Mouse (Mus musculus) hindbrain, embryonic 12.5 days (tissue): ENCODE results near the gene Hipk1. TPM values are rescaled to one million over a fixed set of nuclear protein-coding genes. Genes with fewer than 3 reads are reported as not detected.
A peak's percentile ranks its signal among the peaks of the same experiment; 100 is the strongest.
"Not testable (repeated sequence)": the region's sequence is repeated elsewhere in the genome, so short reads cannot be mapped to it uniquely, and the experiment has no call there.

Experiments
- ATAC-seq: fragments of 200-750 bp; cut with Nextera tagmentation; 2 replicates; pipeline ENCODE4 v1.8.0; 2017; ENCODE audit warnings: moderate TSS enrichment; ENCODE audit not compliant: low FRiP score
- H3K27ac ChIP-seq: fragments of 300-500 bp; sonication (generic); 2 replicates; pipeline ENCODE4 v1.5.1; 2016; ENCODE audit warnings: mild to moderate bottlenecking
- H3K27me3 ChIP-seq: fragments of 300-500 bp; sonication (generic); 2 replicates; pipeline ENCODE4 v1.6.1; 2016; ENCODE audit warnings: mild to moderate bottlenecking
- H3K36me3 ChIP-seq: fragments of 300-500 bp; sonication (generic); 2 replicates; pipeline ENCODE4 v1.6.1; 2016; ENCODE audit warnings: mild to moderate bottlenecking
- H3K4me1 ChIP-seq: fragments of 300-500 bp; sonication (generic); 2 replicates; pipeline ENCODE4 v1.6.1; 2016
- H3K4me2 ChIP-seq: fragments of 300-500 bp; sonication (generic); replicated peaks from 2 replicates; pipeline ENCODE4 v1.6.1; 2016; ENCODE audit warnings: mild to moderate bottlenecking
- H3K4me3 ChIP-seq: fragments of 300-500 bp; sonication (generic); 2 replicates; pipeline ENCODE4 v1.5.1; 2016; ENCODE audit warnings: mild to moderate bottlenecking
- H3K9ac ChIP-seq: fragments of 300-500 bp; sonication (generic); 2 replicates; pipeline ENCODE4 v1.6.1; 2016; ENCODE audit warnings: mild to moderate bottlenecking, moderate library complexity
- H3K9me3 ChIP-seq: fragments of 300-500 bp; sonication (generic); replicated peaks from 2 replicates; pipeline ENCODE4 v1.6.1; 2016; ENCODE audit warnings: mild to moderate bottlenecking
- WGBS: fragments of 180-500 bp; shearing (Covaris S2); methylation state at CpG from one replicate; pipeline ENCODE4 v1.1.7; 2016; 5-methylcytosine and 5-hydroxymethylcytosine counted together
- polyA plus RNA-seq: library from polyadenylated mRNA; unstranded; fragments of >200 nt; fragmentation: Nextera tagmentation; extraction: Ambion mirVana; gene quantifications from 2 replicates; pipeline ENCODE4 v1.2.1, GENCODE M21; 2016

Hipk1 gene
- polyA plus RNA-seq, result 16.5 and 17.1 TPM in 2 replicates

- Histone ChIP-seq H3K4me2 (peak within 1 kb of the TSS; percentile 80), H3K4me1 (peaks cover 18% of the 10 kb centered on the region), H3K9ac (peak within 1 kb of the TSS; percentile 97), H3K9me3 (no peaks in the 10 kb centered on the region), H3K4me3 (peak within 1 kb of the TSS; percentile 96), H3K36me3 (no peaks in the 10 kb centered on the region), H3K27ac (peak within 1 kb of the TSS; percentile 93), H3K27me3 (peaks cover 2% of the 10 kb centered on the region; the same call in 1 of the 2 replicates)
- 10% methylated on average over 49 of the region's 49 CpGs for WGBS
- peak; percentile 97 for ATAC-seq
These were observed at the start of gene Hipk1 for GRCm38 (mm10) chr3:103791230-103792110. Gene Hipk1 (minus strand): TSS chr3:103791563.

- not testable (repeated sequence) for H3K9me3 ChIP-seq, H3K4me3 ChIP-seq, H3K4me2 ChIP-seq, ATAC-seq, H3K9ac ChIP-seq, H3K36me3 ChIP-seq, H3K27ac ChIP-seq, H3K4me1 ChIP-seq, H3K27me3 ChIP-seq
- WGBS, result 90% methylated on average over 7 of the region's 7 CpGs
These were observed 49.6 kb upstream of the Hipk1 start for GRCm38 (mm10) chr3:103840946-103841345.

- not testable (repeated sequence) for H3K9ac ChIP-seq, H3K4me3 ChIP-seq, H3K4me1 ChIP-seq, ATAC-seq, H3K4me2 ChIP-seq, H3K9me3 ChIP-seq, H3K27ac ChIP-seq, H3K27me3 ChIP-seq, H3K36me3 ChIP-seq
- 77% methylated on average over 3 of the region's 3 CpGs for WGBS
These were observed 48.8 kb upstream of the Hipk1 start for GRCm38 (mm10) chr3:103840195-103840594.

GRCm38 (mm10) chr3:103839711-103840110 is 48.3 kb upstream of the Hipk1 start:
- no peak for ATAC-seq
- 93% methylated on average over 6 of the region's 6 CpGs for WGBS
- Histone ChIP-seq H3K9ac (no peak overlapping the region), H3K27me3 (no peaks in the 10 kb centered on the region), H3K36me3 (no peaks in the 10 kb centered on the region), H3K4me1 (no peaks in the 10 kb centered on the region), H3K4me3 (no peak overlapping the region), H3K4me2 (no peak overlapping the region), H3K9me3 (no peaks in the 10 kb centered on the region), H3K27ac (no peak overlapping the region)

DNA sequence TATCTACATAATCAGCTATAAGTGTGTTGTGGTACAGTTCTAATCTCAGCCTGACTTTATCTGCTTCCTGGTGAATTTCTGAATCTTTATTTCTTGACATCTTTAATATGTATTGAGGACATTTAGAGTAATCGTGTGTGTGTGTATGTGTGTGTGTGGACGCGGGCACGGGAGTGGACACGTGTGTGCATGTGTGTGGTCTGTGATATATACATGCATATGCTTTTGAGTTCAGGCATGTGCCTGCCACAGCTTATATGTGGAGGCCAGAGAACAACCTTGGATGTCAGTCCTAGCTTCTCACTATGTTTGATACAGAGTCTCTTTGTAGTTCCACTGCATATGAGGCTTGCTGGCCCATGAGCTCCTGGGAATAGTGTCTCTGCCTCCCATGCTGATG is 45.1 kb upstream of the Hipk1 start:
- Histone ChIP-seq H3K36me3 (no peaks in the 10 kb centered on the region), H3K27me3 (no peaks in the 10 kb centered on the region), H3K4me3 (no peak overlapping the region), H3K27ac (no peak overlapping the region), H3K9me3 (no peaks in the 10 kb centered on the region), H3K9ac (no peak overlapping the region), H3K4me2 (no peak overlapping the region), H3K4me1 (no peaks in the 10 kb centered on the region)
- whole genome bisulfite sequencing, result 91% methylated on average over 5 of the region's 5 CpGs
- no peak for ATAC-seq

- no peak overlapping the region for H3K9ac ChIP-seq
- ATAC-seq, result no peak
- WGBS, result 87% methylated on average over 10 of the region's 10 CpGs
These were observed 44.6 kb upstream of the Hipk1 start for GRCm38 (mm10) chr3:103835951-103836310.

GRCm38 (mm10) chr3:103835272-103835950 is 44.0 kb upstream of the Hipk1 start:
- Histone ChIP-seq H3K9me3 (no peaks in the 10 kb centered on the region), H3K36me3 (no peaks in the 10 kb centered on the region), H3K9ac (no peak overlapping the region), H3K27me3 (no peaks in the 10 kb centered on the region), H3K27ac (no peak overlapping the region), H3K4me2 (no peak overlapping the region), H3K4me3 (no peak overlapping the region), H3K4me1 (no peaks in the 10 kb centered on the region)
- ATAC-seq, result no peak
- 75% methylated on average over 6 of the region's 6 CpGs for WGBS

More at GRCm38 (mm10) chr3:103835951-103836310, 44.6 kb upstream of the Hipk1 start:
- no peaks in the 10 kb centered on the region for H3K27me3 ChIP-seq
- no peak overlapping the region for H3K27ac ChIP-seq
- no peaks in the 10 kb centered on the region for H3K9me3 ChIP-seq
- H3K4me1 ChIP-seq, result no peaks in the 10 kb centered on the region
- no peak overlapping the region for H3K4me3 ChIP-seq
- no peaks in the 10 kb centered on the region for H3K36me3 ChIP-seq
- H3K4me2 ChIP-seq, result no peak overlapping the region

DNA sequence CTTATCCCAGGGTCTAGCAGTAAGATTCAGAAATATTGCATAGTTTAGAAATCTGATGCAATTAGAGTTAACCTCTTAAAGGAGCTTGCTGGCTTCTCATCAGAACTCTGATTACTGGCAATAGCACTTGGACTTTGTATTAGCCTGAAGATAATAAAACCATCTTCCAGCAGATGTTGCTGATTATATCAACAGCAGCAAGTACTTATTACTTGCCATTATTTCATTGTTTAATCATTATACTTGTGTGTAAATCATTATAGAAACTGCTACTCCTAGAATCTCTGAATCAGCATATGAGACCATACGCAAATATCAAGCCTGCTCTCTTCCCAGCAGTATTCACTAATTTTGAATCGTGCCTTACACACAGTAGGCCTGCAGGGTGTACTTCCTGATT is 42.6 kb upstream of the Hipk1 start:
- Histone ChIP-seq H3K27me3 (no peaks in the 10 kb centered on the region), H3K9me3 (no peaks in the 10 kb centered on the region), H3K4me3 (no peak overlapping the region), H3K4me1 (no peaks in the 10 kb centered on the region), H3K9ac (no peak overlapping the region), H3K4me2 (no peak overlapping the region), H3K27ac (no peak overlapping the region), H3K36me3 (no peaks in the 10 kb centered on the region)
- no peak for ATAC-seq
- 90% methylated on average over 2 of the region's 2 CpGs for WGBS

GRCm38 (mm10) chr3:103832426-103832825 is 41.1 kb upstream of the Hipk1 start, which contains the start of gene Bcl2l15:
Gene Bcl2l15 (plus strand): TSS chr3:103832601.
- no peak within 1 kb of the TSS for H3K27ac ChIP-seq
- no peaks in the 10 kb centered on the region for H3K36me3 ChIP-seq
- ATAC-seq, result no peak
- no peaks in the 10 kb centered on the region for H3K4me1 ChIP-seq
- H3K4me2 ChIP-seq, result no peak within 1 kb of the TSS
- no peaks in the 10 kb centered on the region for H3K9me3 ChIP-seq
- no peaks in the 10 kb centered on the region for H3K27me3 ChIP-seq
- no peak within 1 kb of the TSS for H3K4me3 ChIP-seq
- no peak within 1 kb of the TSS for H3K9ac ChIP-seq

GRCm38 (mm10) chr3:103831146-103831545 is 39.8 kb upstream of the Hipk1 start:
- Histone ChIP-seq H3K9me3 (no peaks in the 10 kb centered on the region), H3K9ac (no peak overlapping the region), H3K4me1 (no peaks in the 10 kb centered on the region), H3K36me3 (no peaks in the 10 kb centered on the region), H3K4me2 (no peak overlapping the region), H3K27me3 (no peaks in the 10 kb centered on the region), H3K27ac (no peak overlapping the region), H3K4me3 (no peak overlapping the region)
- ATAC-seq, result no peak
- 83% methylated on average over 7 of the region's 7 CpGs for WGBS

DNA sequence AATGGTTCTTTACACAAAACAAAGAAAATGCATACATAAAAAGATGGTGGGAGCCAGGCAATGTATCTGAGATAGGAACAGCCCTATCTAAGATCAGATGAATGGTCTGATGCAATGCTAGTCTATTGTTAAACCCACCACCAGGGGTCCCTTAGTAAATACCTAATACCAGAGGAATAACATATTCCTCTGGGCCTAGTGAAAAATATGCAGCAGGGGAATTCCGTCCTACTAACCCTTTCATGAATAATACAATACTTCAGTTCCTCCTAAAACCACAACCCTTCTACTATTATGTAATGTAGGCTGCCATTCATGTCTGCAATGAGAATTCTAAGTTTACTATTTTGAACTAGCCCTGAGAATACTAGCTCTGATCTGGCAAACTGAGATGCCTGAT is 39.3 kb upstream of the Hipk1 start:
- H3K9me3 ChIP-seq, ATAC-seq, H3K9ac ChIP-seq, H3K27me3 ChIP-seq, H3K27ac ChIP-seq, H3K4me2 ChIP-seq, H3K36me3 ChIP-seq, H3K4me1 ChIP-seq, H3K4me3 ChIP-seq: not testable (repeated sequence)
- WGBS, result 79% methylated on average over 1 of the region's 1 CpGs

- 92% methylated on average over 3 of the region's 3 CpGs for WGBS
- H3K9ac ChIP-seq, result no peak overlapping the region
- no peaks in the 10 kb centered on the region for H3K36me3 ChIP-seq
- H3K27ac ChIP-seq, result no peak overlapping the region
- no peak for ATAC-seq
- no peak overlapping the region for H3K4me3 ChIP-seq
- no peaks in the 10 kb centered on the region for H3K27me3 ChIP-seq
- H3K9me3 ChIP-seq, result no peaks in the 10 kb centered on the region
- no peaks in the 10 kb centered on the region for H3K4me1 ChIP-seq
- no peak overlapping the region for H3K4me2 ChIP-seq
These were observed 37.7 kb upstream of the Hipk1 start for GRCm38 (mm10) chr3:103829036-103829435.

- Histone ChIP-seq H3K27me3 (no peaks in the 10 kb centered on the region), H3K4me3 (no peak overlapping the region), H3K9me3 (no peaks in the 10 kb centered on the region), H3K36me3 (peaks cover 8% of the 10 kb centered on the region), H3K27ac (no peak overlapping the region), H3K4me1 (no peaks in the 10 kb centered on the region), H3K9ac (no peak overlapping the region), H3K4me2 (no peak overlapping the region)
- no peak for ATAC-seq
These were observed 36.2 kb upstream of the Hipk1 start for GRCm38 (mm10) chr3:103827548-103827947.
